Mouse (Mus musculus) adrenal gland, adult 8-10 months (tissue): ENCODE measurements around the gene Rreb1. TPM values are rescaled to one million over a fixed set of nuclear protein-coding genes. Genes with fewer than 3 reads are reported as not detected.
A peak's percentile ranks its signal among the peaks of the same experiment; 100 is the strongest.

Experiments
- DNase-seq: peaks from one replicate; pipeline ENCODE4 v3.0.0; 2022
- total RNA-seq, 4 experiments: library from RNA; stranded (reverse); gene quantifications; 2 replicates each; pipeline ENCODE4 v1.2.4; 2022

The Rreb1 gene
- total RNA-seq, 4 experiments from 2014 or later: 53.1 to 74.5 (median 62.9) TPM

DNA sequence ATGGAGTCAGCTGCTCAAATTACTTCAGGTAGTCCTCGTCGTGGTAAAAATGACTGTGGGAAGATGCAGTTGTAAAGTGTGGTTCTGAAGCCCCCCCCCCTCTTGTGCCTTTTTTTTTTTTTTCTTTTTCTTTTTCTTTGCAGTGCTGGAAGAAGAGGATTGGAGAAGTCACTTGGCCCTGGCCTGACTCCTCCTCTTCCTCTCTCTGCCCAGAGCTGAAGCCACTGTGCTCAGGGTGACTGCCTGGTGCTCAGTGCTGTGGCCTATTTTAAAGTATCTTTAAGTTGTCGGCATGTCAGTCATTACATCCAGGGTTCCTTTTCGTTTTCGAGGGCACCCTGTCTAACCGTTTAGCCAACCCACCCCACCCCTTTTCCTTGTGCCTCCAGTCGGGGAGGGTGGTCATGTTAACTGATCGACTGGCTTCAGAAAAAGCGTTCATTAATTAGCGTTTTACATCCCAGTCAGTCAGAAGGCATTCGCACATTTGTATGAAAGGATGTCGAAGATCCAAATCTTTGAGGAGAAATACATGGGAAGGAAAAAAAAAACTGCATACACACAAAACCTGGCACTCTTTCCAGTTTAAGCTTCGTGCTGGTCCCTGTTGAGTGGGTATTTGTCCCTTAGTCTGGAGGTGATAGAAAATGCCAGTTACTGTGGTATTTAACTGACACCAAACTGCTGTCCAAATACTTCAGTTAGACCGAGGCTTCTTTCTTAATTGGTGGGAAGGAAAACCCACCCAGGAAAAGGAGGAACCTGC lies 76.4 kb downstream of the Rreb1 start:
- DNase-seq: no peak

DNA sequence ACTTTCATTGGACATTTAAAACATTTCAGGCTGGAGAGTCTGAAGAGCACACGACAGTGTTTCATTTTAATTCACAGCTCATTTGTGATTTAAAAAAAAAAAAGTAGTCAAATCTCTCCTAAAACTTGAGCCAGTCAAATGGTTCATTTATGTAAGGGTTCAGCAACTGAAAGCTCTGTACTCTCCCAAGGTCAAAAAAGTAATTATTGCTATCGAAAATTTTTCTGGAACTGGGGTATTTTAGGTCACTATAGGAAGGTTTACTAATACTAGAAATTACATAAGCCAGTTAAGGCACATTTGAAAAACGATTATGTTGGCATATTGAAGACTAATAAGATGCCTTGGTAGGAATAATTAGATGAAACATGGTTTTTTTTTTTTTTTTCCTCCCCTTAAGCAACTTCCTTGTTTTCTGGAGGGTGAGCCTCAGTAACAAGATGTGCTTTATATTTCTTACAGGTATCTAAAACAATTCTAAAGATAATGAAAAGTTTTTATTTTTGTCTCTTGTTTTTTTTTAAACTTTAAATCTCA lies 77.1 kb downstream of the Rreb1 start:
- DNase-seq: no peak

GRCm38 (mm10) chr13:37855765-37856164 lies 77.6 kb downstream of the Rreb1 start:
- no peak for DNase-seq

GRCm38 (mm10) chr13:37856537-37856936 lies 78.3 kb downstream of the Rreb1 start:
- DNase-seq: no peak

DNA sequence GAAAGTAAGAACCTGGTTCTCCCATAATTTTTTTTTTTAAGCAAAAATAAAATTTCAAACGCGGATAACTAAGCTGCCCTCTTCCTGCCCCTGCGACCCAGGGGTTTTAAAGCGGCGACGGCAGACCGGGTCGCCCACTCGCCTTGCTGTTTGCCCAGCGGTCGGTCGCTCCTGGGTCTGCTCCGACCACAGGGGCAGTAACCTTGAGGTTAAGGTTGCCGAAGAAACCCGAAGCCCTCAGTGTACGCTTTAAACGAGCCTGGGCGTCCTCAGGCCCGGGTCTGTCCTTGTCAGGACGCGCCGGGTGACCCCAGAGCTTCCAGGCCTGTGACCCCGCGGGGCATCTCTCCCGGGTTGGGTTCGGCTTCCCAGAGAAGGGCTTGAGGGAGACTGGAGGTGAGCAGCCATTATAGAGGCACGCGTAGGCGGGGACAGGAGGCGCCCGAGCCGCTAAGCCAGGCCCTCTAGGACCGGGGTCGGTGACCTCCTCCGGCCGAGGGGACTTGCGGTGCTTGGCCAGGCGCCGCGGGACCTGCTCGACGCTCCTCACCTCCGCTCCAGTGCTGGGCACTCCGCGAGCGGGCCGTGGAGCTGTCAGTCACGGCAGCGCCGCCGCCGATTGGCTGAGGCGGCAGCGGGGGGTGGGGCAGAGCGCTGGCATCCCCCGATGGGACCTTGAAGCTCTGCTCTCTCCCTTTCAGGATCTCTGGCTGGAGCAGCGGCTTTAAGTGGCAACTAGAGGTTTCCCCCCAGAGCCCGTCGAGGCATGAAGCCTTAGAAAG lies 79.3 kb downstream of the Rreb1 start:
- peak; percentile 90 for DNase-seq

- DNase-seq: no peak
Measured at GRCm38 (mm10) chr13:37858066-37858501, 79.9 kb downstream of the Rreb1 start.

DNA sequence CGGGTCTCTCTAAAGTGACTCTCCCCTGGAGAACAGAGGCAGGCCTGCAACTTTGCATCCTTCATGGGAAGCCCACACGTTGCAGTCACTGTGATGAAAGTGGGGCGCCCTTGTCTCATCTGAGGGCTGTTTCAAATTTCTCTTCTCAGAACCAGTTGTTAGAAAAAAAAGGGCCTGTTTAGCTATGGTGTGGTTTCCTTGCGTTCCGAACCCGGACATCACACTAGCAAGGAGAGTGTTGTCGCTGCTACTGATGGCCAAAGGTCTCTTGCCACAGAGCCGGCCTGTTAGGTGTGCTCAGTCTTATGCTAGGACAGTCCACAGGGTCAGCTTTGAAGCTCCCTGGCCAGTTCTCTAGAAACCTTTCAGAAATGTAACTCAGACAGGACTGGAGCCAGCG lies 80.3 kb downstream of the Rreb1 start:
- no peak for DNase-seq

- no peak for DNase-seq
Measured at GRCm38 (mm10) chr13:37859782-37860181, 81.6 kb downstream of the Rreb1 start.

DNA sequence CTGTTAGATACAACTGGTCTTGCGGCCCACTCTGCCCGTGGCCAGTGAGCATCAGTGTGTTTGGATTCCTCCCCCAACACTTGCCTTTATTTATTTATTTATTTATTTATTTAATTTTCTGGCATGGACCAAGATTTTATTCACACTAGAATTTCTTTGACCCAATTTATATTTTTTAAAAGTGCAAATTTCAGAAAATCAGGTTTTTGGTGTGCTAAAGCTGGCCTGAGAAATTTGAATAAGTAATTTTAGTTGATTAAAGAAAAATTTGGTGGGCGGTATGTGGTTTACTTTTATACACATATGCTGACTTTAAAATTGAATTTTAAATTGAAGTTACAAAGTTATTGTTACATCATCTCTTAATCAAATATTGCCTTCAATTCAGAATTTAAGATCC lies 82.0 kb downstream of the Rreb1 start:
- DNase-seq: no peak

- DNase-seq: no peak
Measured at GRCm38 (mm10) chr13:37860789-37861188, 82.6 kb downstream of the Rreb1 start.

DNA sequence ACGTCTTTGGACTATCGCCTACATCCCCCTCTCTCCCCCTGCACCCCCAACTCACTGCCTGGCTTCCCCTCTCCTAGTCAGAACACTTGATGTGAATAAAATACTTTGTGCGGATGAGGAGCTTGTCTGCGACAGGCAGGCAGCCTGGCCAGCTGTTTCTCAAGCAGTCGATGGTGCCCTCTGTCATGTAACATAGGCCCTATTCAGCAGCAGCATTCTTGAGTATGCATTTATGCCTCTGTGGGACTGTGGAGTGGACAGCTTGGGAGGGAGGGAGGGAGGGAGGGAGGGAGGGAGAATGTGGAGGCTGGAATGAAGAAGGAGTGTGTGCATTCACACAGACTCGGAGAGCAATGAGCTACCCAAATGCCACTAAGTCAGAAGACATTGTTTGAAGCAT lies 84.3 kb downstream of the Rreb1 start:
- no peak for DNase-seq

DNA sequence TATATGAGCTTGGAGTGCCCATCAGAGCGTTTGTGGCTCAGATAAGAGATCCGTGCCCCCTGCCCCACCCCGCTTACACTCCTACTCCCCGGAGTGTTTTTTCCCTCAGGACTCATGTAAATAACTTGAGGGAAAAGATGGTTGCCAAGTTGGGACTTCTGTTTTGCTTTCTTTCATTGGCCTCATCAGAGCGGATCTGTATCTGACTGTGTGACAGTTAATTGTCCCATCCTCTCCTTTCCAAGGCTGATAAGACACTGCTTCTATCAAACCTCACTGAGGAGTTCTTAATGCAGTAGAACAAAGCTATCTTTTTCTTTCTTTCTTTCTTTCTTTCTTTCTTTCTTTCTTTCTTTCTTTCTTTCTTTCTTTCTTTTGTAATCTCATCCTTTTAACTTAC lies 85.4 kb downstream of the Rreb1 start:
- no peak for DNase-seq

GRCm38 (mm10) chr13:37864697-37865096 lies 86.5 kb downstream of the Rreb1 start:
- DNase-seq: no peak

- no peak for DNase-seq
Measured at GRCm38 (mm10) chr13:37866296-37866695, 88.1 kb downstream of the Rreb1 start.

DNA sequence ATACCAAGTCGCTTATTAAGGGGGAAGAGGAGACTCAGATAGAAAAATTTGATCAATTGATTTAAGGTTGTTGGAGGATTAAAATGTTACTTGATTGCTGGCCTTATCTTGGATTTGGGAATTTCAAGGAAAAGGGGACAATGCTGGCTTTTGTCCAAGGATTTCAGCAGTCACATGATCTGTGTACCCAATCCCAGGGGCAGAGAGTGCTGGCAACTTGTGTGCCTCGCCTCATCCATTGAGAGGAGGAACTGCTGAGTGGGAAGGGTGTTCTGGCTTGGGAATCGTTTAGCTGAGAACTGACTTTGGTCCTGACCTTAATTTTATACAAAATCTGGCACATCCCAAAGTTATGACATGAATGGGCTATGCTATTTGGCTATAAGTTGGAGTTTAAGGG lies 88.6 kb downstream of the Rreb1 start:
- no peak for DNase-seq

GRCm38 (mm10) chr13:37870118-37870908 lies 92.1 kb downstream of the Rreb1 start:
- DNase-seq: no peak

GRCm38 (mm10) chr13:37872142-37872835 lies 94.1 kb downstream of the Rreb1 start:
- no peak for DNase-seq

GRCm38 (mm10) chr13:37873125-37873891 lies 95.1 kb downstream of the Rreb1 start:
- no peak for DNase-seq

- DNase-seq: no peak
Measured at GRCm38 (mm10) chr13:37875919-37876318, 97.7 kb downstream of the Rreb1 start.

DNA sequence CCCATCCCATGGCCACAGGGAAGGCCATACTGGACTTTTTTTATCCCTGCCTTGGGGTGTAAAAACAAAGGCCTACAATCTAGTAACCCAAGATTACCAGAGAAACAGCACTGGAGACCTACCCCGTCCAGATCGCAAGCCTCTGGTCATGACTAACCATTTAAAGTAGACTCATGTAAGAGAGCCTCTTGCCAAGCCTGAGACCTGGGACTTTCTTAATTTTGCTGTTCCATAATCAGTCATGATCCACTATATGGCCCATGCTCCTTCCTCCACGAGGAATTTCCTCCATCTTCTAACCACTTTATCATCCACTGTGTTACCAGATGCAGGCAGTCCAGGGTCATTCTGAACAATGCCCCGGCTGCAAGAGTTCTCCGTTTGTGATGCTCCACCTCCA lies 98.2 kb downstream of the Rreb1 start:
- DNase-seq: no peak

- no peak for DNase-seq
Measured at GRCm38 (mm10) chr13:37876836-37877235, 98.6 kb downstream of the Rreb1 start.
